Mouse (Mus musculus) ES-E14 (cell line): ENCODE measurements at regions not wholly inside any gene's neighbourhood (a gene's known extent, or its start where the extent isn't known, plus 50 kb on each side); places are given as distances from the start of the nearest gene placed in this dataset.

Experiments used
- DNase-seq: peaks from one replicate; pipeline ENCODE4 v3.0.0-alpha.2; 2013; ENCODE audit warnings: low read depth, low spot score
- H3K27ac ChIP-seq: 2 replicates; pipeline ENCODE4 v1.5.1; 2012; ENCODE audit warnings: low read depth, mild to moderate bottlenecking, low read length, moderate library complexity, mixed read lengths; ENCODE audit not compliant: poor library complexity, insufficient read depth, severe bottlenecking
- H3K36me3 ChIP-seq: 2 replicates; pipeline ENCODE4 v1.6.1; 2012; ENCODE audit warnings: mild to moderate bottlenecking, low read length, moderate library complexity, mixed read lengths; ENCODE audit not compliant: control insufficient read depth, poor library complexity, insufficient read depth, severe bottlenecking
- H3K4me1 ChIP-seq, 2 experiments: fragments of 150-350 bp in 1 of 2; sonication (generic) in 1 of 2; 2 replicates each; pipeline ENCODE4 v1.6.1; 2012; ENCODE audit warnings: low read length in 2 of 2, mild to moderate bottlenecking in 1 of 2, mixed read lengths in 1 of 2; ENCODE audit not compliant: control insufficient read depth in 2 of 2, insufficient read depth in 2 of 2, poor library complexity in 1 of 2
- H3K4me3 ChIP-seq, 2 experiments: fragments of 150-350 bp in 1 of 2; sonication (generic) in 1 of 2; 2 replicates each; pipeline ENCODE4 v1.5.1; 2012; ENCODE audit warnings: low read length in 2 of 2, low read depth in 1 of 2, mild to moderate bottlenecking in 1 of 2, mixed read lengths in 1 of 2; ENCODE audit not compliant: insufficient read depth in 1 of 2, poor library complexity in 1 of 2, severe bottlenecking in 1 of 2
- H3K9ac ChIP-seq: 2 replicates; pipeline ENCODE4 v1.6.1; 2012; ENCODE audit warnings: low read depth, mild to moderate bottlenecking, low read length, mixed read lengths; ENCODE audit not compliant: poor library complexity, insufficient read depth, severe bottlenecking
- H3K9me3 ChIP-seq: fragments of 150-350 bp; sonication (generic); 2 replicates; pipeline ENCODE4 v1.6.1; 2012; ENCODE audit warnings: low read depth, mild to moderate bottlenecking, low read length; ENCODE audit not compliant: control insufficient read depth, insufficient read depth
- CHD2 ChIP-seq: IDR thresholded peaks from 2 replicates; pipeline ENCODE4 v1.6.1; 2014; ENCODE audit warnings: mild to moderate bottlenecking, low read depth, low read length, inconsistent platforms
- HCFC1 ChIP-seq: IDR thresholded peaks from 2 replicates; pipeline ENCODE4 v1.6.1; 2012; ENCODE audit warnings: low read length, inconsistent platforms, borderline replicate concordance; ENCODE audit not compliant: insufficient read depth
- MAFK ChIP-seq: IDR thresholded peaks from 2 replicates; pipeline ENCODE4 v1.6.1; 2014; ENCODE audit warnings: mild to moderate bottlenecking, low read depth, low read length, inconsistent platforms; ENCODE audit not compliant: insufficient read depth
- ZC3H11A ChIP-seq: IDR thresholded peaks from 2 replicates; pipeline ENCODE4 v1.6.1; 2012; ENCODE audit warnings: low read depth, mild to moderate bottlenecking, inconsistent platforms, low read length, borderline replicate concordance
- ZNF384 ChIP-seq: IDR thresholded peaks from 2 replicates; pipeline ENCODE4 v1.6.1; 2012; ENCODE audit warnings: low read depth, low read length, inconsistent platforms
- in situ Hi-C, 2 experiments: fragments of 600-800 bp; cut with MboI; formaldehyde crosslinking; loops; one replicate each; pipeline ENCODE4 v1.15.1; 2025; ENCODE audit warnings: low sequenced_read_pairs in 2 of 2, inconsistent platforms in 1 of 2; ENCODE audit not compliant: unreplicated experiment in 2 of 2

- Histone ChIP-seq H3K4me1 (no peaks in the 10 kb centered on the region), H3K9ac (no peak overlapping the region), H3K27ac (no peak overlapping the region)
Observed at GRCm38 (mm10) chr13:35173522-35173921, 146.6 kb upstream of the Eci2 start.

GRCm38 (mm10) chr13:35175587-35175986 lies 148.7 kb upstream of the Eci2 start:
- TF ChIP-seq HCFC1 (no peak), CHD2 (no peak), ZNF384 (no peak), MAFK (no peak), ZC3H11A (no peak)
- Histone ChIP-seq H3K9me3 (no peaks in the 10 kb centered on the region), H3K27ac (no peak overlapping the region), H3K9ac (no peak overlapping the region), H3K4me3 (no peak overlapping the region), H3K4me1 (peaks cover 0 to 3% of the 10 kb centered on the region in 2 experiments; a peak in 1 of 4 replicates), H3K36me3 (no peaks in the 10 kb centered on the region)
- DNase-seq: no peak
- in situ Hi-C loops: no loop called here

More at GRCm38 (mm10) chr13:35173522-35173921, 146.6 kb upstream of the Eci2 start:
- no peak for DNase-seq
- in situ Hi-C loops: no loop called here
- Histone ChIP-seq H3K4me3 (no peak overlapping the region), H3K36me3 (no peaks in the 10 kb centered on the region), H3K9me3 (no peaks in the 10 kb centered on the region)
- TF ChIP-seq ZNF384 (no peak), CHD2 (no peak), MAFK (no peak), HCFC1 (no peak), ZC3H11A (no peak)

GRCm38 (mm10) chr13:35177305-35177704 lies 150.4 kb upstream of the Eci2 start:
- no peak for DNase-seq
- H3K9me3 ChIP-seq: no peaks in the 10 kb centered on the region
- in situ Hi-C loops: no loop called here
- H3K27ac ChIP-seq: no peak overlapping the region
- H3K4me3 ChIP-seq: no peak overlapping the region
- H3K36me3 ChIP-seq: no peaks in the 10 kb centered on the region
- no peak overlapping the region for H3K9ac ChIP-seq
- TF ChIP-seq ZNF384 (no peak), MAFK (no peak), ZC3H11A (no peak)
- H3K4me1 ChIP-seq: peaks cover 0 to 3% of the 10 kb centered on the region in 2 experiments; a peak in 1 of 4 replicates

GRCm38 (mm10) chr13:35189028-35189711 lies 162.3 kb upstream of the Eci2 start:
- H3K36me3 ChIP-seq: no peaks in the 10 kb centered on the region
- no peak overlapping the region for H3K27ac ChIP-seq
- no peaks in the 10 kb centered on the region for H3K9me3 ChIP-seq
- H3K4me3 ChIP-seq: no peak overlapping the region
- no peak for TF ChIP-seq HCFC1
- TF ChIP-seq CHD2: no peak
- no peak for TF ChIP-seq ZC3H11A
- no peak for TF ChIP-seq ZNF384
- TF ChIP-seq MAFK: no peak
- in situ Hi-C loops: no loop called here
- H3K9ac ChIP-seq: no peak overlapping the region; the same call in 1 of the 2 replicates
- peaks cover 0 to 8% of the 10 kb centered on the region in 2 experiments; a peak in 1 of 4 replicates for H3K4me1 ChIP-seq
- no peak for DNase-seq

- TF ChIP-seq HCFC1 (no peak), ZNF384 (no peak), MAFK (no peak), ZC3H11A (no peak), CHD2 (no peak)
- Histone ChIP-seq H3K9me3 (no peaks in the 10 kb centered on the region), H3K36me3 (no peaks in the 10 kb centered on the region), H3K4me1 (no peaks in the 10 kb centered on the region), H3K4me3 (no peak overlapping the region), H3K9ac (no peak overlapping the region), H3K27ac (no peak overlapping the region)
- no peak for DNase-seq
- in situ Hi-C loops: no loop called here
Observed at GRCm38 (mm10) chr13:35202069-35202468, 175.2 kb upstream of the Eci2 start.
